Mouse (Mus musculus) forebrain, postnatal 0 days (tissue): ENCODE data around the gene Icmt. TPM values are rescaled to one million over a fixed set of nuclear protein-coding genes. Genes with fewer than 3 reads are reported as not detected.
A peak's percentile ranks its signal among the peaks of the same experiment; 100 is the strongest.

Experiments used
- ATAC-seq: fragments of 200-750 bp; cut with Nextera tagmentation; 2 replicates; pipeline ENCODE4 v1.8.0; 2017; ENCODE audit warnings: mild to moderate bottlenecking, moderate library complexity
- DNase-seq: peaks from one replicate; pipeline ENCODE4 v3.0.0-alpha.2; 2015
- H3K27ac ChIP-seq: fragments of 300-500 bp; sonication (generic); 2 replicates; pipeline ENCODE4 v1.5.1; 2014; ENCODE audit warnings: low read depth, mild to moderate bottlenecking, antibody characterized with exemption, low read length, moderate library complexity, mixed read lengths
- H3K27me3 ChIP-seq: fragments of 300-500 bp; sonication (generic); 2 replicates; pipeline ENCODE4 v1.6.1; 2014; ENCODE audit warnings: mild to moderate bottlenecking, low read length, mixed read lengths; ENCODE audit not compliant: insufficient read depth
- H3K36me3 ChIP-seq: fragments of 300-500 bp; sonication (generic); 2 replicates; pipeline ENCODE4 v1.6.1; 2014; ENCODE audit warnings: mild to moderate bottlenecking, moderate library complexity; ENCODE audit not compliant: insufficient read depth
- H3K4me1 ChIP-seq: fragments of 300-500 bp; sonication (generic); 2 replicates; pipeline ENCODE4 v1.6.1; 2014; ENCODE audit warnings: antibody characterized with exemption; ENCODE audit not compliant: insufficient read depth
- H3K4me2 ChIP-seq: fragments of 300-500 bp; sonication (generic); 2 replicates; pipeline ENCODE4 v1.6.1; 2014; ENCODE audit warnings: low read depth, mild to moderate bottlenecking, moderate library complexity
- H3K4me3 ChIP-seq: fragments of 300-500 bp; sonication (generic); 2 replicates; pipeline ENCODE4 v1.5.1; 2014; ENCODE audit warnings: low read depth, low read length, mixed read lengths
- H3K9ac ChIP-seq: fragments of 300-500 bp; sonication (generic); 2 replicates; pipeline ENCODE4 v1.6.1; 2014; ENCODE audit warnings: mild to moderate bottlenecking
- H3K9me3 ChIP-seq: fragments of 300-500 bp; sonication (generic); 2 replicates; pipeline ENCODE4 v1.6.1; 2016; ENCODE audit warnings: low read length
- CTCF ChIP-seq: sonication (generic); IDR thresholded peaks from 2 replicates; pipeline ENCODE4 v1.5.1; 2016; ENCODE audit warnings: antibody characterized with exemption, control low read depth, low read depth
- WGBS: fragments of 180-500 bp; shearing (Covaris S2); extraction: QIAGEN DNeasy Blood & Tissue Kit; methylation state at CpG from one replicate; pipeline ENCODE4 v1.1.7; 2014; 5-methylcytosine and 5-hydroxymethylcytosine counted together
- polyA plus RNA-seq: library from polyadenylated mRNA; unstranded; fragments of >200 nt; fragmentation: Nextera tagmentation; extraction: Ambion mirVana; gene quantifications from 2 replicates; pipeline ENCODE4 v1.2.1, GENCODE M21; 2015
- total RNA-seq: library from RNA; depleted of rRNA; stranded (reverse); fragments of >200 nt; gene quantifications from 2 replicates; pipeline ENCODE4 v1.2.3, GENCODE M21; 2014

Icmt gene
- total and polyA plus RNA-seq, 2 experiments from 2014 or later = 12.7 to 28.5 TPM

GRCm38 (mm10) chr4:152273621-152274236 lies 23.3 kb upstream of the Icmt start, which contains the start of gene Gpr153:
Gene Gpr153 (plus strand): TSS chr4:152274232.
- H3K27ac ChIP-seq = peak within 1 kb of the TSS; percentile 45
- TF ChIP-seq CTCF = no peak
- WGBS = 1% methylated on average over 37 of the region's 48 CpGs
- H3K4me2 ChIP-seq = peak within 1 kb of the TSS; percentile 94
- DNase-seq = no peak
- peak within 1 kb of the TSS; percentile 51 for H3K4me3 ChIP-seq
- no peaks in the 10 kb centered on the region; the same call in 1 of the 2 replicates for H3K36me3 ChIP-seq
- H3K27me3 ChIP-seq = peaks cover 5% of the 10 kb centered on the region; the same call in 1 of the 2 replicates
- no peaks in the 10 kb centered on the region for H3K4me1 ChIP-seq
- peak; percentile 67 for ATAC-seq
- no peaks in the 10 kb centered on the region for H3K9me3 ChIP-seq
- H3K9ac ChIP-seq = peak within 1 kb of the TSS; percentile 55

GRCm38 (mm10) chr4:152274681-152275131 lies 22.3 kb upstream of the Icmt start:
- peak; percentile 55 for DNase-seq
- peak overlapping the region; percentile 55 for H3K9ac ChIP-seq
- ATAC-seq = peak; percentile 32; the same call in 1 of the 2 replicates
- H3K4me3 ChIP-seq = peak overlapping the region; percentile 51
- H3K27ac ChIP-seq = no peak overlapping the region
- peaks cover 2% of the 10 kb centered on the region; the same call in 1 of the 2 replicates for H3K36me3 ChIP-seq
- H3K4me2 ChIP-seq = peak overlapping the region; percentile 94
- H3K4me1 ChIP-seq = no peaks in the 10 kb centered on the region
- TF ChIP-seq CTCF = no peak
- H3K9me3 ChIP-seq = no peaks in the 10 kb centered on the region
- 5% methylated on average over 20 of the region's 20 CpGs for WGBS
- peaks cover 5% of the 10 kb centered on the region; the same call in 1 of the 2 replicates for H3K27me3 ChIP-seq

- H3K27ac ChIP-seq = no peak overlapping the region
- no peak overlapping the region for H3K9ac ChIP-seq
- WGBS = 56% methylated on average over 10 of the region's 10 CpGs
- H3K4me3 ChIP-seq = no peak overlapping the region
- no peaks in the 10 kb centered on the region for H3K9me3 ChIP-seq
- no peaks in the 10 kb centered on the region for H3K4me1 ChIP-seq
- DNase-seq (no peak), ATAC-seq (no peak)
- no peak overlapping the region for H3K4me2 ChIP-seq
- peaks cover 12% of the 10 kb centered on the region; the same call in 1 of the 2 replicates for H3K36me3 ChIP-seq
- peaks cover 17% of the 10 kb centered on the region for H3K27me3 ChIP-seq
- TF ChIP-seq CTCF = peak; percentile 78
Observed at GRCm38 (mm10) chr4:152276389-152277347, 20.4 kb upstream of the Icmt start.

GRCm38 (mm10) chr4:152277916-152278315 lies 19.1 kb upstream of the Icmt start:
- WGBS = 71% methylated on average over 2 of the region's 2 CpGs
- H3K4me2 ChIP-seq = no peak overlapping the region
- no peak overlapping the region for H3K9ac ChIP-seq
- DNase-seq = no peak
- H3K4me1 ChIP-seq = no peaks in the 10 kb centered on the region
- H3K9me3 ChIP-seq = no peaks in the 10 kb centered on the region
- no peak overlapping the region for H3K27ac ChIP-seq
- H3K27me3 ChIP-seq = peaks cover 29% of the 10 kb centered on the region
- H3K4me3 ChIP-seq = no peak overlapping the region
- ATAC-seq = no peak
- TF ChIP-seq CTCF = no peak; the same call in 1 of the 2 replicates
- H3K36me3 ChIP-seq = peaks cover 12% of the 10 kb centered on the region; the same call in 1 of the 2 replicates

- Histone ChIP-seq H3K4me1 (no peaks in the 10 kb centered on the region), H3K27ac (no peak overlapping the region), H3K27me3 (peaks cover 37% of the 10 kb centered on the region), H3K9me3 (no peaks in the 10 kb centered on the region), H3K4me2 (no peak overlapping the region), H3K36me3 (peaks cover 12% of the 10 kb centered on the region; the same call in 1 of the 2 replicates), H3K4me3 (no peak overlapping the region), H3K9ac (no peak overlapping the region)
- ATAC-seq (no peak), DNase-seq (no peak)
- TF ChIP-seq CTCF = no peak
- WGBS = 60% methylated on average over 23 of the region's 23 CpGs
Observed at GRCm38 (mm10) chr4:152278986-152279385, 18.0 kb upstream of the Icmt start.

GRCm38 (mm10) chr4:152281601-152282000 lies 15.4 kb upstream of the Icmt start:
- Histone ChIP-seq H3K27me3 (peaks cover 40% of the 10 kb centered on the region), H3K9me3 (no peaks in the 10 kb centered on the region), H3K4me3 (no peak overlapping the region), H3K36me3 (peaks cover 12% of the 10 kb centered on the region; the same call in 1 of the 2 replicates), H3K4me2 (no peak overlapping the region), H3K9ac (no peak overlapping the region), H3K4me1 (0 out of 2 replicates have a peak, but pooled peaks cover 2% of the 10 kb centered on the region), H3K27ac (no peak overlapping the region)
- no peak for DNase-seq
- no peak for TF ChIP-seq CTCF
- 60% methylated on average over 15 of the region's 15 CpGs for WGBS
- ATAC-seq = no peak
